Mouse (Mus musculus): Measurements from ENCODE around the gene Prr15.

Gene Prr15

GRCm38 (mm10) chr6:54325246-54325885, at the start of gene Prr15:
Gene Prr15, plus strand, starts transcription at chr6:54325835.
- in situ Hi-C loops (cut with MseI, MboI), result no loop called here

GRCm38 (mm10) chr6:54277234-54277633, 48.4 kb upstream of the Prr15 start:
- in situ Hi-C loops (cut with MseI, MboI), result no loop called here

- in situ Hi-C loops (cut with MseI, MboI), result no loop called here
Measured at GRCm38 (mm10) chr6:54277828-54278227, 47.8 kb upstream of the Prr15 start.

GRCm38 (mm10) chr6:54278613-54279012, 47.0 kb upstream of the Prr15 start:
- in situ Hi-C loops (cut with MseI, MboI), result no loop called here

GRCm38 (mm10) chr6:54279391-54279790, 46.2 kb upstream of the Prr15 start:
- in situ Hi-C loops (cut with MseI, MboI), result no loop called here

- in situ Hi-C loops (cut with MseI, MboI), result no loop called here
Measured at GRCm38 (mm10) chr6:54280248-54280647, 45.4 kb upstream of the Prr15 start.

GRCm38 (mm10) chr6:54283299-54283698, 42.3 kb upstream of the Prr15 start:
- in situ Hi-C loops (cut with MseI, MboI), result no loop called here

- in situ Hi-C loops (cut with MseI, MboI), result no loop called here
Measured at GRCm38 (mm10) chr6:54284167-54284711, 41.4 kb upstream of the Prr15 start.

GRCm38 (mm10) chr6:54286813-54287212, 38.8 kb upstream of the Prr15 start:
- in situ Hi-C loops (cut with MseI, MboI), result no loop called here

- in situ Hi-C loops (cut with MseI, MboI), result no loop called here
Measured at GRCm38 (mm10) chr6:54289774-54290500, 35.7 kb upstream of the Prr15 start.

- in situ Hi-C loops (cut with MseI, MboI), result no loop called here
Measured at GRCm38 (mm10) chr6:54297231-54297630, 28.4 kb upstream of the Prr15 start.

GRCm38 (mm10) chr6:54299417-54299816, 26.2 kb upstream of the Prr15 start:
- in situ Hi-C loops (cut with MseI, MboI), result no loop called here

GRCm38 (mm10) chr6:54305777-54306176, 19.9 kb upstream of the Prr15 start:
- in situ Hi-C loops (cut with MseI, MboI), result no loop called here

- in situ Hi-C loops (cut with MseI, MboI), result no loop called here
Measured at GRCm38 (mm10) chr6:54313071-54313470, 12.6 kb upstream of the Prr15 start.

- in situ Hi-C loops (cut with MseI, MboI), result no loop called here
Measured at GRCm38 (mm10) chr6:54318618-54319017, 7.0 kb upstream of the Prr15 start.

- in situ Hi-C loops (cut with MseI, MboI), result no loop called here
Measured at GRCm38 (mm10) chr6:54319198-54319597, 6.4 kb upstream of the Prr15 start.

- in situ Hi-C loops (cut with MseI, MboI), result no loop called here
Measured at GRCm38 (mm10) chr6:54320236-54320635, 5.4 kb upstream of the Prr15 start.

- in situ Hi-C loops (cut with MseI, MboI), result no loop called here
Measured at GRCm38 (mm10) chr6:54326671-54327625, 1.3 kb downstream of the Prr15 start.

- in situ Hi-C loops (cut with MseI, MboI), result no loop called here
Measured at GRCm38 (mm10) chr6:54327626-54328003, 2.0 kb downstream of the Prr15 start.

GRCm38 (mm10) chr6:54328783-54329182, 3.1 kb downstream of the Prr15 start:
- in situ Hi-C loops (cut with MseI, MboI), result no loop called here

- in situ Hi-C loops (cut with MseI, MboI), result no loop called here
Measured at GRCm38 (mm10) chr6:54329598-54329997, 4.0 kb downstream of the Prr15 start.

- in situ Hi-C loops (cut with MseI, MboI), result no loop called here
Measured at GRCm38 (mm10) chr6:54330166-54330565, 4.5 kb downstream of the Prr15 start.
